Comparison of ENCODE assay signal across 8 mouse cellular contexts in genomic region chr11:32223297-32223967, GRCm38 (mm10). TPM values are rescaled to one million over a fixed set of nuclear protein-coding genes. Genes with fewer than 3 reads are reported as not detected.
DNase-seq lines count a peak whose midpoint lies in the region; ATAC-seq and TF ChIP-seq lines count a peak whose summit lies in the region.

No protein-coding gene starts in this region.

- peak overlapping the region; percentile 98; the same call in 1 of the 2 replicates for H3K27ac ChIP-seq in kidney, embryonic 15.5 days
- H3K27ac ChIP-seq in kidney, embryonic 14.5 days (ENCODE audit: low read depth, low read length): no peak overlapping the region
- 0 out of 2 replicates have a peak overlapping the region, but pooled peaks have one; percentile 91 for H3K27ac ChIP-seq in embryonic fibroblast, embryonic 13.5 days (ENCODE audit: insufficient read depth, low read length)

- DNase-seq in cerebellum, adult 9-11 months: peak; percentile 40
- DNase-seq in cerebellum, postnatal 36 days: no peak
- peak; percentile 56 for DNase-seq in 3T3-L1 (ENCODE audit: low read depth, low spot score)
- DNase-seq in spleen, postnatal 14 days (ENCODE audit: low spot score in 2 of 2): no peak
- DNase-seq in spleen, postnatal 4 days (ENCODE audit: low spot score in 2 of 2): no peak

- no peak for TF ChIP-seq CTCF in embryonic fibroblast, embryonic 13.5 days (IDR thresholded peaks at IDR 0.05; ENCODE audit: borderline replicate concordance, insufficient read depth, low read length)

- no peaks in the 10 kb centered on the region for H3K27me3 ChIP-seq in kidney, embryonic 15.5 days
- no peaks in the 10 kb centered on the region for H3K27me3 ChIP-seq in kidney, embryonic 14.5 days (ENCODE audit: control insufficient read depth, insufficient read depth, low read length)

- TF ChIP-seq POLR2A in embryonic fibroblast, embryonic 13.5 days (IDR thresholded peaks at IDR 0.05; ENCODE audit: low read depth, low read length): no peak

- H3K9ac ChIP-seq in kidney, embryonic 15.5 days: no peak overlapping the region
- no peak overlapping the region for H3K9ac ChIP-seq in kidney, embryonic 14.5 days (ENCODE audit: low read depth, low read length)

- H3K9me3 ChIP-seq in kidney, embryonic 15.5 days (replicated peaks): no peaks in the 10 kb centered on the region
- H3K9me3 ChIP-seq in kidney, embryonic 14.5 days (ENCODE audit: control insufficient read depth, low read length): no peaks in the 10 kb centered on the region

- peaks cover 2% of the 10 kb centered on the region for H3K36me3 ChIP-seq in kidney, embryonic 15.5 days
- H3K36me3 ChIP-seq in kidney, embryonic 14.5 days (ENCODE audit: control insufficient read depth, insufficient read depth, low read length): 0 out of 2 replicates have a peak, but pooled peaks cover 3% of the 10 kb centered on the region

- 69% methylated on average over 4 of the region's 4 CpGs for WGBS in kidney, embryonic 15.5 days
- 69% methylated on average over 4 of the region's 4 CpGs for WGBS in kidney, embryonic 14.5 days

- peaks cover 88% of the 10 kb centered on the region for H3K4me1 ChIP-seq in kidney, embryonic 15.5 days
- H3K4me1 ChIP-seq in kidney, embryonic 14.5 days (ENCODE audit: control insufficient read depth, insufficient read depth, low read length): peaks cover 52% of the 10 kb centered on the region
- peaks cover 26% of the 10 kb centered on the region for H3K4me1 ChIP-seq in embryonic fibroblast, embryonic 13.5 days (ENCODE audit: control insufficient read depth, insufficient read depth, low read length)

- H3K4me3 ChIP-seq in kidney, embryonic 15.5 days (replicated peaks): no peak overlapping the region
- H3K4me3 ChIP-seq in kidney, embryonic 14.5 days (ENCODE audit: low read length): no peak overlapping the region
- no peak overlapping the region for H3K4me3 ChIP-seq in embryonic fibroblast, embryonic 13.5 days (ENCODE audit: insufficient read depth, low read length)

- ATAC-seq in kidney, embryonic 15.5 days (replicated peaks; ENCODE audit: low FRiP score): no peak
- no peak for ATAC-seq in kidney, embryonic 14.5 days (ENCODE audit: low FRiP score, low TSS enrichment)

- no peak overlapping the region for H3K4me2 ChIP-seq in kidney, embryonic 15.5 days
- no peak overlapping the region; the same call in 1 of the 2 replicates for H3K4me2 ChIP-seq in kidney, embryonic 14.5 days (replicated peaks; ENCODE audit: low read depth, low read length)

RNA-seq across cellular contexts. Expression of gene Rhbdf1, which starts 1.3 kb away (rescaled TPM):
- 48.7 and 55.4 TPM in 2 replicates for polyA plus RNA-seq in kidney, embryonic 15.5 days (2015; fragmentation: Nextera tagmentation; extraction: Ambion mirVana)
- 28.0 and 39.5 TPM in 2 replicates for polyA plus RNA-seq in kidney, embryonic 14.5 days (2014; fragmentation: Nextera tagmentation; extraction: Ambion mirVana)
- polyA plus RNA-seq in embryonic fibroblast, embryonic 13.5 days (2011; ENCODE audit: insufficient read length, low read depth, missing spikeins): 45.9 and 49.1 TPM in 2 replicates

RNA-seq across cellular contexts. Expression of gene Mpg, which starts 2.9 kb away (rescaled TPM):
- polyA plus RNA-seq in kidney, embryonic 15.5 days (2015; fragmentation: Nextera tagmentation; extraction: Ambion mirVana): 33.5 and 36.1 TPM in 2 replicates
- 35.6 and 39.8 TPM in 2 replicates for polyA plus RNA-seq in kidney, embryonic 14.5 days (2014; fragmentation: Nextera tagmentation; extraction: Ambion mirVana)
- 20.7 and 21.2 TPM in 2 replicates for polyA plus RNA-seq in embryonic fibroblast, embryonic 13.5 days (2011; ENCODE audit: insufficient read length, low read depth, missing spikeins)

RNA-seq across cellular contexts. Expression of gene Snrnp25, which starts 18.2 kb away (rescaled TPM):
- polyA plus RNA-seq in kidney, embryonic 15.5 days (2015; fragmentation: Nextera tagmentation; extraction: Ambion mirVana): 59.6 and 60.9 TPM in 2 replicates
- 71.7 and 90.6 TPM in 2 replicates for polyA plus RNA-seq in kidney, embryonic 14.5 days (2014; fragmentation: Nextera tagmentation; extraction: Ambion mirVana)
- 20.4 and 21.6 TPM in 2 replicates for polyA plus RNA-seq in embryonic fibroblast, embryonic 13.5 days (2011; ENCODE audit: insufficient read length, low read depth, missing spikeins)

RNA-seq across cellular contexts. Expression of gene Il9r, which starts 23.4 kb away (rescaled TPM):
- polyA plus RNA-seq in kidney, embryonic 15.5 days (2015; fragmentation: Nextera tagmentation; extraction: Ambion mirVana): not detected in 2 replicates
- not detected in 2 replicates for polyA plus RNA-seq in kidney, embryonic 14.5 days (2014; fragmentation: Nextera tagmentation; extraction: Ambion mirVana)
- not detected in 2 replicates for polyA plus RNA-seq in embryonic fibroblast, embryonic 13.5 days (2011; ENCODE audit: insufficient read length, low read depth, missing spikeins)

RNA-seq across cellular contexts. Expression of gene Nprl3, which starts 44.1 kb away (rescaled TPM):
- polyA plus RNA-seq in kidney, embryonic 15.5 days (2015; fragmentation: Nextera tagmentation; extraction: Ambion mirVana): 38.8 and 43.9 TPM in 2 replicates
- polyA plus RNA-seq in kidney, embryonic 14.5 days (2014; fragmentation: Nextera tagmentation; extraction: Ambion mirVana): 27.5 and 45.5 TPM in 2 replicates
- polyA plus RNA-seq in embryonic fibroblast, embryonic 13.5 days (2011; ENCODE audit: insufficient read length, low read depth, missing spikeins): 43.1 and 49.4 TPM in 2 replicates

Comparison
In these comparisons a context has a peak if more than half of its experiments do, and no peak if none do; other contexts are left out.
1. DNase-seq: peak in cerebellum, adult 9-11 months (single experiment) and 3T3-L1 (single experiment); none in cerebellum, postnatal 36 days (0 of 2), spleen, postnatal 14 days (0 of 2) and spleen, postnatal 4 days (0 of 2).